Mouse (Mus musculus) G1E (cell line): ENCODE data around the gene Frat2.

ENCODE experiments used
- CTCF ChIP-seq: IDR thresholded peaks from 2 replicates; pipeline ENCODE4 v1.5.1; 2012; ENCODE audit warnings: low read depth, low read length, inconsistent platforms, mixed read lengths
- GATA1 ChIP-seq: IDR thresholded peaks from 2 replicates; pipeline ENCODE4 v1.6.1; 2012; ENCODE audit warnings: borderline replicate concordance, low read length, inconsistent platforms, mixed read lengths
- GATA2 ChIP-seq: IDR thresholded peaks from 2 replicates; pipeline ENCODE4 v1.6.1; 2012; ENCODE audit warnings: low read depth, low read length, inconsistent platforms, borderline replicate concordance
- POLR2AphosphoS5 ChIP-seq: IDR thresholded peaks from 2 replicates; pipeline ENCODE4 v1.6.1; 2012; ENCODE audit warnings: low read depth, low read length, inconsistent platforms; ENCODE audit not compliant: insufficient replicate concordance
- TAL1 ChIP-seq: conservative IDR thresholded peaks from 2 replicates; pipeline ENCODE4 v1.6.1; 2012; ENCODE audit warnings: low read depth, low read length, inconsistent platforms, mixed read lengths

- no peak for TF ChIP-seq CTCF
- TF ChIP-seq POLR2AphosphoS5: no peak
- no peak for TF ChIP-seq GATA1
- TF ChIP-seq GATA2: no peak
- no peak for TF ChIP-seq TAL1
Observed at GRCm38 (mm10) chr19:41816410-41816809, 31.5 kb downstream of the Frat2 start.
